Mouse (Mus musculus) liver, embryonic 14.5 days (tissue): ENCODE measurements around the gene H2-DMa. TPM values are rescaled to one million over a fixed set of nuclear protein-coding genes. Genes with fewer than 3 reads are reported as not detected.

Experiments used
- ATAC-seq: fragments of 200-750 bp; cut with Nextera tagmentation; 2 replicates; pipeline ENCODE4 v1.8.0; 2017; ENCODE audit warnings: moderate number of reproducible peaks, mild to moderate bottlenecking, moderate library complexity; ENCODE audit not compliant: insufficient read depth
- DNase-seq, 3 experiments: peaks; one replicate each; pipeline ENCODE4 v3.0.0-alpha.2; 2012 to 2013; ENCODE audit warnings: low read depth in 3 of 3, low spot score in 3 of 3
- H3K27ac ChIP-seq: fragments of 300-500 bp; sonication (generic); 2 replicates; pipeline ENCODE4 v1.5.1; 2014; ENCODE audit warnings: moderate library complexity, mild to moderate bottlenecking, control low read depth, inconsistent platforms
- H3K27me3 ChIP-seq: fragments of 300-500 bp; sonication (generic); 2 replicates; pipeline ENCODE4 v1.6.1; 2014; ENCODE audit warnings: mild to moderate bottlenecking, low read length, moderate library complexity; ENCODE audit not compliant: control insufficient read depth, insufficient read depth
- H3K36me3 ChIP-seq: fragments of 300-500 bp; sonication (generic); replicated peaks from 2 replicates; pipeline ENCODE4 v1.6.1; 2014; ENCODE audit warnings: low read depth; ENCODE audit not compliant: control insufficient read depth, insufficient read depth
- H3K4me1 ChIP-seq, 2 experiments: fragments of 200-500 bp in 1 of 2; fragments of 300-500 bp in 1 of 2; sonication (generic) in 1 of 2; replicated peaks; 2 replicates each; pipeline ENCODE4 v1.6.1; 2012 to 2014; ENCODE audit warnings: antibody characterized with exemption in 1 of 2, inconsistent platforms in 1 of 2, low read length in 1 of 2; ENCODE audit not compliant: control insufficient read depth in 2 of 2, insufficient read depth in 2 of 2
- H3K4me2 ChIP-seq: fragments of 300-500 bp; sonication (generic); 2 replicates; pipeline ENCODE4 v1.6.1; 2014; ENCODE audit warnings: low read depth, mild to moderate bottlenecking, control low read depth, moderate library complexity
- H3K4me3 ChIP-seq, 2 experiments: fragments of 200-500 bp in 1 of 2; fragments of 300-500 bp in 1 of 2; sonication (generic) in 1 of 2; 2 replicates each; pipeline ENCODE4 v1.5.1; 2012 to 2014; ENCODE audit warnings: low read depth in 2 of 2, low read length in 2 of 2, mild to moderate bottlenecking in 2 of 2, control low read depth in 1 of 2, inconsistent platforms in 1 of 2, moderate library complexity in 1 of 2; ENCODE audit not compliant: insufficient read depth in 1 of 2
- H3K9ac ChIP-seq: fragments of 300-500 bp; sonication (generic); replicated peaks from 2 replicates; pipeline ENCODE4 v1.6.1; 2014; ENCODE audit warnings: mild to moderate bottlenecking, control low read depth, moderate library complexity
- H3K9me3 ChIP-seq: fragments of 300-500 bp; sonication (generic); 2 replicates; pipeline ENCODE4 v1.6.1; 2016; ENCODE audit warnings: low read length, mixed read lengths; ENCODE audit not compliant: control insufficient read depth
- CTCF ChIP-seq: IDR thresholded peaks from 2 replicates; pipeline ENCODE4 v1.5.1; 2016; ENCODE audit warnings: antibody characterized with exemption, low read depth, control low read depth
- EP300 ChIP-seq: IDR thresholded peaks from 2 replicates; pipeline ENCODE4 v1.6.1; 2016; ENCODE audit warnings: antibody characterized with exemption, low read depth
- WGBS: fragments of 180-500 bp; shearing (Covaris S2); extraction: QIAGEN DNeasy Blood & Tissue Kit; methylation state at CpG from one replicate; pipeline ENCODE4 v1.1.7; 2014; ENCODE audit not compliant: insufficient replicate concordance; 5-methylcytosine and 5-hydroxymethylcytosine counted together
- polyA plus RNA-seq, 2 experiments: library from polyadenylated mRNA; depleted of rRNA in 1 of 2; stranded (reverse) in 1 of 2; unstranded in 1 of 2; fragments of >200 nt; fragmentation: Nextera tagmentation in 1 of 2; extraction: Ambion mirVana in 1 of 2; gene quantifications; 2 replicates each; pipeline versions ENCODE4 v1.2.1 to v1.2.3; 2012 to 2014

Gene H2-DMa
- polyA plus RNA-seq, 2 experiments: 3.1 to 4.4 TPM

DNA sequence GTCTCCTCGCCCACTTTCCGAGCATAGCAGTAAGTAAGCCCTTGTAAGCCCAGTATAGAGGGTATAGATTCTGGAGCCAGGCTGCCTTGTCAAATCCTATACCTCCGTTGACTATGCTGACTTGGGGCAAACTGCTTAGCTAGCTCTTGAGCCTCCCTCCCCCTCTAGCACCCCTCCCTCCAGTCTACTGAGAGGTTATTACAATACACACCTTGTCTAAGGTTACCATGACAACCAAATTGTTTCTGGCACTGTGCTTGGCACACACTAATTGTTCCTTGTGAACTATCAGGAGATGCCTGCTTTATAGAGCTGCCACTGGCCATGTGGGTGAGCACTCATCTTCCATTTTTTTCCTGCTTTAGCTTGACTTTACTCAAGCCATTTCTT lies 9.5 kb upstream of the H2-DMa start:
- Histone ChIP-seq H3K9me3 (no peaks in the 10 kb centered on the region), H3K4me3 (no peak overlapping the region), H3K27ac (no peak overlapping the region), H3K4me2 (no peak overlapping the region), H3K9ac (no peak overlapping the region), H3K27me3 (no peaks in the 10 kb centered on the region), H3K4me1 (no peaks in the 10 kb centered on the region), H3K36me3 (peaks cover 46% of the 10 kb centered on the region)
- ATAC-seq (0 out of 2 replicates have a peak, but pooled peaks have one; percentile 14), DNase-seq (no peak)
- TF ChIP-seq EP300 (no peak), CTCF (no peak)
- 61% methylated on average over 3 of the region's 3 CpGs for WGBS

DNA sequence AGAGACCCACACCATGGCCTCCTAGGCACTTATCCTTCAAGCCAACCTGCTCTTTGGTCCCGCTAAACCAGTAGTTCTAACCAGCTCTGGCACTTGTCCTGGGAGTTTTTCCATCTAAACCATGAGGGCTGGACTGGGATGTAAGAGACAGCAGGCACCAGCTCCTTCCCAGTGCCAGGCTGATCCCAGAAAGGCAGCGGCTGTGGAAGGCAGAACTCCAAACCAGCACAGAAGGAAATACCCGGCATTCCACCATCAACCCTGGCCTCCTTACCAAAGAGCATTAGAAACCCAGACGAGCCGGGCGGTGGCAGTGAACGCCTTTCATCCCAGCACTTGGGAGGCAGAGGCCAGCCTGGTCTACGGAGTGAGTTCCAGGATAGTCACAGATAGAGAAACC lies 9.0 kb upstream of the H2-DMa start:
- Histone ChIP-seq H3K9me3 (no peaks in the 10 kb centered on the region), H3K9ac (no peak overlapping the region), H3K4me3 (no peak overlapping the region), H3K27me3 (no peaks in the 10 kb centered on the region), H3K4me2 (no peak overlapping the region), H3K36me3 (peaks cover 51% of the 10 kb centered on the region), H3K27ac (no peak overlapping the region), H3K4me1 (no peaks in the 10 kb centered on the region)
- TF ChIP-seq EP300: no peak
- TF ChIP-seq CTCF: no peak
- 75% methylated on average over 8 of the region's 8 CpGs for WGBS
- no peak for DNase-seq
- ATAC-seq: no peak

DNA sequence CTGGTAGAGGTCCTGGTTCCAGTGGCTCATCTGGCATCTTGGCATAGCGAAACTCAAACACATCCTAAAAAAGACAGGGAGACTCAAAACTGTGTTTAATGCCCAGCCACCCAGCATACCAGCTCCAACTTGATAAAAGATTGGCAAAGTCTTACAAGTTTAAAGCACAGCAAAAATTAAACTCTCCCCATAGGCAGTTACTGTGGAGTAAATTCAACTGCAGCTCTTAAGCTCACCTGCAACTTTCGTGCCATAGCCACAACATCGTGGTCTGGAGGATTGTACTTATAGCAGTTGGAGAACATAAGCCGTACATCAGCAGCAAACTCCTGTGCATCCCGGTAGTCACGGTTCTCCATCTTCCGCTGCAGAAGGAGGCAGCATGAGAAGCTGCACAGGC lies 5.2 kb upstream of the H2-DMa start:
- no peaks in the 10 kb centered on the region for H3K27me3 ChIP-seq
- no peak overlapping the region for H3K27ac ChIP-seq
- H3K4me2 ChIP-seq: no peak overlapping the region
- H3K4me1 ChIP-seq: peaks cover 9 to 11% of the 10 kb centered on the region in 2 experiments
- peaks cover 86% of the 10 kb centered on the region for H3K36me3 ChIP-seq
- H3K9me3 ChIP-seq: no peaks in the 10 kb centered on the region
- ATAC-seq (no peak), DNase-seq (no peak)
- no peak overlapping the region for H3K4me3 ChIP-seq
- no peak overlapping the region for H3K9ac ChIP-seq
- 93% methylated on average over 7 of the region's 7 CpGs for WGBS
- no peak for TF ChIP-seq CTCF
- no peak for TF ChIP-seq EP300

DNA sequence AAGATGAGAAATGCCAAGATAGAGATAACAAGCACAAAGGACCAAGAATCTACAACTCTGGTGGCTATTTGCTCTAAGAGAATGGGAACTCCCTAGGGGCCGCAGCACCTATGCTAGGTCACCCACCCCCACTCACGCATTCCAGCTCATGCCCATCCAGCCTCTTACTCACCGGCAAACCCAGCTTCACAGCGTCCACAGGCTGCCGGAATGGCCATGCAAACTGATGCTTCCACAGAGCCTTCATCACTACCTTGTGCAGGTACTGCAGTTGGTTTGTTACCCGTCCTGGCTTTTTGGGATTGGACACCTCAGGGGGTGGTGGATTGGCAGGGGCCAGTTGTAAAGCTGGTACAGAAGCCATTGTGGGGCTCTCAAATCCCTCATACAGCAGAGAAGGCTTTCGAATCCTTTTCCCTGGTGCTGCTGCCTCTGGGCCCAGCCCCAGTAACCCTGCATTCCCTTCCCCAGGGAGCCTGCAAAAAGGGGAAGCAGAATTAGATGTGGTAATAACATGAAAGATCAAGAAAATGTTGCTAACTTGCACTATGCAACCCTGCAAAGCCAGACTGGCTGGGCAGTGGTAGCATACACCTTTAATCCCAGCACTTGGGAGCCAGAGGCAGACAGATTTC lies 2.5 kb upstream of the H2-DMa start:
- WGBS: 50% methylated on average over 7 of the region's 7 CpGs

DNA sequence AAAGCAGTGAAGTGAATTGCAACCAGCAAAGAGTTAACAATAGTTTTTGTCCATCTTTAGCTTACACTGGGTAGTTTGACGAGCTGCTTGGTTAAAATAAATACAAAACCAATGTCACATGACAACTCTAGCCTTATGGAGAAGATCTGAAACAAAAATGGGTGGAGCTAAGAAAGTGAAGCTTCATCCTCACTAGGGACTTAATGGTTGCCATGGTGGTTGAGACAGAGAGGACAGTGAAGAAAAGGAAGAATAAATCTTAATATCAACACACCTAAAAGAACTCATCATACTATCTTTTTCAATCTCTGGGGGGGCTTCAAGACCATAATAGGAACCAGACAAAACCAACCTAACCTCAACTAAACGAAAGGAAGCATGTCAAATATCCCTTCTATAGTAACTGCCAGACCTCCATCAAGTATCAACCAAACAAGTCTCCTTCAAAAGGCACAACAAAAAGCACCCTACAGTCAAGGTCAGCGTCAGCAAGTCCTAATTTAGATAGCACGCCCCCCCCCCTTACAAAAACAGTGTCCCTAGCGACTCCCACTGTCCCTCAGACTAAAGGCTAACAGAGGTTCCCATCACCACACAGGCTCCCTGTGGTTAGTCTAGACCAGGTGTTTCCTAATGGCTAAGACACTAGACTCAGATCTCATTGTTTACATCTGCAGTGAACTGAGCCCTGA lies 1.8 kb upstream of the H2-DMa start:
- TF ChIP-seq CTCF (no peak), EP300 (no peak)
- no peaks in the 10 kb centered on the region for H3K27me3 ChIP-seq
- 2% methylated on average over 5 of the region's 5 CpGs for WGBS
- no peaks in the 10 kb centered on the region for H3K9me3 ChIP-seq
- peak in 2 of 3 experiments; percentile 34 to 61 for DNase-seq
- peaks cover 62% of the 10 kb centered on the region for H3K36me3 ChIP-seq
- peak overlapping the region; percentile 88 to 97 for H3K4me3 ChIP-seq
- H3K27ac ChIP-seq: peak overlapping the region; percentile 52
- H3K9ac ChIP-seq: peak overlapping the region; percentile 92
- ATAC-seq: no peak
- H3K4me1 ChIP-seq: peaks cover 9 to 14% of the 10 kb centered on the region in 2 experiments
- peak overlapping the region; percentile 97 for H3K4me2 ChIP-seq

More for the DNA sequence above, 2.5 kb upstream of the H2-DMa start:
- no peak for DNase-seq
- Histone ChIP-seq H3K27me3 (no peaks in the 10 kb centered on the region), H3K27ac (no peak overlapping the region), H3K4me1 (peaks cover 9 to 14% of the 10 kb centered on the region in 2 experiments), H3K4me2 (peak overlapping the region; percentile 97), H3K36me3 (peaks cover 69% of the 10 kb centered on the region), H3K9ac (peak overlapping the region; percentile 92), H3K9me3 (no peaks in the 10 kb centered on the region), H3K4me3 (peak overlapping the region; percentile 88 to 97)
- no peak for ATAC-seq
- TF ChIP-seq CTCF (no peak), EP300 (no peak)
